Mouse (Mus musculus) frontal cortex, postnatal 36 days (tissue): ENCODE measurements around the gene Icam1.
"Not testable (repeated sequence)": the region's sequence is repeated elsewhere in the genome, so short reads cannot be mapped to it uniquely, and the experiment has no call there.

Source experiments
- DNase-seq, 2 experiments: peaks; one replicate each; pipeline ENCODE4 v3.0.0; 2022; ENCODE audit warnings: low spot score in 2 of 2

The Icam1 gene

GRCm38 (mm10) chr9:21022726-21023125, 6.9 kb downstream of the Icam1 start:
- no peak for DNase-seq

- DNase-seq = no peak
Measured at GRCm38 (mm10) chr9:21025258-21025810, 9.5 kb downstream of the Icam1 start.

- no peak for DNase-seq
Measured at GRCm38 (mm10) chr9:21026849-21027248, 11.1 kb downstream of the Icam1 start.

- no peak for DNase-seq
Measured at GRCm38 (mm10) chr9:21027774-21028290, 12.0 kb downstream of the Icam1 start.

GRCm38 (mm10) chr9:21028560-21029110, 12.8 kb downstream of the Icam1 start:
- no peak for DNase-seq

GRCm38 (mm10) chr9:21029291-21030054, 13.7 kb downstream of the Icam1 start, which contains the start of gene Icam4:
Gene Icam4 (plus strand): TSS chr9:21029373.
- peak; percentile 69 to 76 for DNase-seq

- DNase-seq = no peak
Measured at GRCm38 (mm10) chr9:21030055-21030600, 14.3 kb downstream of the Icam1 start.

GRCm38 (mm10) chr9:21030781-21031250, 15.0 kb downstream of the Icam1 start:
- DNase-seq = peak; percentile 70 to 83

- DNase-seq = peak; percentile 86 to 89
Measured at GRCm38 (mm10) chr9:21031251-21031895, 15.6 kb downstream of the Icam1 start.

- peak; percentile 85 to 90 for DNase-seq
Measured at GRCm38 (mm10) chr9:21031896-21032351, 16.1 kb downstream of the Icam1 start, which contains the start of gene Icam5. Gene Icam5 (plus strand): TSS chr9:21032073.

GRCm38 (mm10) chr9:21032491-21032890, 16.7 kb downstream of the Icam1 start:
- DNase-seq = no peak

- peak; percentile 63 to 77 for DNase-seq
Measured at GRCm38 (mm10) chr9:21033136-21033535, 17.4 kb downstream of the Icam1 start.

GRCm38 (mm10) chr9:21034481-21035085, 18.8 kb downstream of the Icam1 start:
- peak in 1 of 2 experiments; percentile 15 for DNase-seq

- peak in 1 of 2 experiments; percentile 22 for DNase-seq
Measured at GRCm38 (mm10) chr9:21035586-21035985, 19.8 kb downstream of the Icam1 start.

- no peak for DNase-seq
Measured at GRCm38 (mm10) chr9:21036161-21036560, 20.4 kb downstream of the Icam1 start.

GRCm38 (mm10) chr9:21036666-21037065, 20.9 kb downstream of the Icam1 start:
- DNase-seq = peak in 1 of 2 experiments; percentile 26

GRCm38 (mm10) chr9:21037481-21037891, 21.7 kb downstream of the Icam1 start:
- DNase-seq = peak; percentile 45 to 50

- no peak for DNase-seq
Measured at GRCm38 (mm10) chr9:21039779-21040178, 24.0 kb downstream of the Icam1 start.

- DNase-seq = peak; percentile 80 to 85
Measured at GRCm38 (mm10) chr9:21041308-21041707, 25.5 kb downstream of the Icam1 start.

- no peak for DNase-seq
Measured at GRCm38 (mm10) chr9:21043563-21043962, 27.8 kb downstream of the Icam1 start.

GRCm38 (mm10) chr9:21044785-21045184, 29.0 kb downstream of the Icam1 start:
- not testable (repeated sequence) for DNase-seq
